Mouse (Mus musculus): ENCODE data around the gene Cd2bp2.
A peak's percentile ranks its signal among the peaks of the same experiment; 100 is the strongest.

The Cd2bp2 gene

DNA sequence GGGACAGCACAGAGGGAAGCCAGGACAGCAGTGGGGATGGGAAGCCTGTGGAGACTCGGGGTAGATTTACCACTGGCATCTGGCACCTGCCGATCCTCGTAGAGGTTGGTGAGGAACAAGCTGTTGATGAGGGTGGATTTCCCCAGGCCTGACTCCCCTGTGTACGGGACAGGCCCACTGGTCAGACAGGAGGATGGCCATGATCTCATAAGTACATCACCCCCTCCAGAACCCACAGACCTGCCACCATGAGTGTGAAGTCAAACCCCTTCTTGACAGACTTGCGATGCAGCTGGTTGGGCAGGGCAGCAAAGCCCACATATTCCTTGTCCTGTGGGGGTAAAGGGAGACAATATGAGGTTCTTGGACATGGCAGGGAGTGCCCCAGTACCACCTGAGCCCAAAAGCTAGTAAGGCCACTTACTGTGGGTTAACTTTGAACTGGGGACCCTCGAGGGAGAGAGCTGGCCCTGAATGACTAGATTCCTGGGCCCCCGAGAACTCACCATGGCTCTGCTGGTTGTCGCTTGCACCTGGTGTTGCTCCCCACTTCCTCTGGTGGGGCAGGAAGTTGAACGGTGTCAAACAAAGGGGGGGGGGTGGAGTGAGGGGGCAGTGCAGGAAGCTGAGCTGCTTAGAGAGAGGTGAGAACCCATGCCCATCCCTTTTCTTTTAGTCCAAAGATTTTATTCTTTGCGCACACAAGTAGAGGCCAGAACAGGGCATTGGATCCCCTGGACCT is 22.2 kb upstream of the Cd2bp2 start:
- no peak for DNase-seq (ENCODE audit: inconsistent ontology term)

DNA sequence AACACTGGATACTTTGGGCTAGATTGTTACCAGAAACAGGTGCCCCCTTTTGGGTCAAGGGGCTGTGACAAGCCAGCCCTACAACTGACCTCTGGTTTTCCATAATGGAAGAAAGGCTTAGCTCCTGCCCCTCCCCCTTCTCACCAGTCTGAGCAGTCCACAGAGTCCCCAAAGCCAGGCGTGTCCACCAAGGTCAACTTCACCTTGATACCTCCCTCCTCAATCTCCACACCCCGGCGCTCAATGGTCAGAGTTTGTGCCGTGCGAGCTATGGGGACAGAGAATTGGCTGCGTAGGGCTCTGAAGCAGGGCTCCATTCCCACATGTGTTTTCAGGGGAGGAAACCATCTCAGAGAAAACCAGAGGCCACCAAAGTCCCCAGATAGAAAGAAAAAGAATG is 21.6 kb upstream of the Cd2bp2 start:
- DNase-seq (ENCODE audit: inconsistent ontology term): no peak

DNA sequence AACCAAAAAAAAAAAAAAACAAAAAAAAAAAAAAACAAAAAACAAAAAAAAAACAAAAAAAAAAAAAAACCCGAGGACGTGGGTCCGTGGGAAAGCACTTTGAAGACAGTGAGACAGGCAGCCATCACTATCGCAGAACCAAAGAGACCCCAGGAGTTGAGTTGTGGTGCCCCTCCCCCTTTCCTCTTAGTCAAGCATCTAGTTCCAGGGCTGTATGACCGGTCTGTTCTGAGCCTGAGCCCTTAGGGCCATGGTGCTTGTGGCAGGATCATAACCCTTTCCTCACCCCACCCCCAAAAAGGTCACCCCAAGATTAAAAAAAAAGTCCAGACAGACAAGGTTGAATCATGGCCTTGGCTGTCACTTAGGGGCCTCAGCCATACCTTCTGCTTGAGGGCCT is 20.5 kb upstream of the Cd2bp2 start:
- DNase-seq (ENCODE audit: inconsistent ontology term): no peak

DNA sequence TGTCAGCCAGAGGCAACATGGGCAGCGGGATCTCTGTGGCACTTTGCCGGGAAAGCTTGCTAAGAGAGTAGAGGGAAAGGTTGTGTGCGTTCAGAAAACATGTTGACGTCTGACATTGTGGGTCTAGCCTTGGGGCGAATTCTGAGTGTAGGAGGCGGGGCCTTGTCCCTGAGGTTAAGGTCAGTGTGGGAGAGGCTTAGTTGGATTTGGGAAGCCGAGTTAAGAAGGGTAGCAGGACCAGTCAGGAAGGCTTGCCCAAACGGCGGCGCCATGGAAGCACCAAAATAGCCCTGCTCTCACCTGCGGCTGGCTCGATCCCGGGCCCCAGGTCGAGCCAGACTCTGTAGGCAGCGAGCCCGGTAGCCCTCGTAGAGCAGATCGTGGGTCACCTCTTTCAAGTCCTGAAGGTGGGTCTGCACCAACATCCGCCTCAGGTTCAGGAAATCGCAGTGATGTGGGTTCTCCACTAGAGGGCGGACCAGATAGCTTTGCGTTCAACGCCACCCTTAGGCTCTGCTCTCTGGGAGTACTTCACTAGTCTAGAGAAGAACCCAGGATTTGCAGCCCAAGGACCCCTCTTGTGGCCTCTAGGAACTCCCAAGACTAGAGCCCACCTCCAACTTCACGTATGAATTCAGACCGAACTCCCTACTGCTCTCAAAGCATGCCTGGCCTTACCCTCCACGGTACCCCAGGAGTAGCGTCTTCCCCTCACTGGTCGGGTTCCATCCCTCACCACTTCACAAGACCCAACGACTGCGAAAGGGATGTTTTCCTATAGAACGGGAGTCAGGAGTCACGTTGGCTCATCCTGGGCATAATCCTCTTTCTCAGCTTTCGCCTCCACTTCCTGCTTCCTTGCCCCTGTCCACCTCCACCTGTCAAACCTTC is 19.4 kb upstream of the Cd2bp2 start:
- DNase-seq (ENCODE audit: inconsistent ontology term): peak; percentile 44

DNA sequence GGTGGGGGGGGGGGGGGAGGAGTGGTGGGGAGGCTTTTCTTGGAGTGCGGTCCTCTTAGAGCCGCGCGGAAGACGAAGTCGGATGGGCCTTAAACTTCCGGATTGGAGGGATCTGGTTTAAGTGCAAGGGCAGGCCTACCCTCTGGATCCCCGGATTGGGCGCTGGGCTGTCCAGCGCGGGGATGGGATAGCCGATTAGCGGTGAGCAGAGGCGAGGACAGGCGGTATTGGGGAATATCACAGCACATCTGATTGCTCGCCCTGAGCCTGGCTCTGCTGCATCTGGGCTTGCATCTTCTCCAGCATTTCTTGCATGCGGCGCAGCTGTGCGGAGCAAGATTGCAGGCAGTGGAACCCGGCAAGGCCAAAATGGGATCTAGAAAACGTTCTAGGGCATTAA is 18.7 kb upstream of the Cd2bp2 start:
- no peak for DNase-seq (ENCODE audit: inconsistent ontology term)

GRCm38 (mm10) chr7:127213930-127214329 is 18.1 kb upstream of the Cd2bp2 start:
- DNase-seq (ENCODE audit: inconsistent ontology term): no peak

GRCm38 (mm10) chr7:127213485-127213884 is 17.6 kb upstream of the Cd2bp2 start:
- no peak for DNase-seq (ENCODE audit: inconsistent ontology term)

- DNase-seq (ENCODE audit: inconsistent ontology term): no peak
These were observed 16.8 kb upstream of the Cd2bp2 start for GRCm38 (mm10) chr7:127212432-127213250.

- no peak for DNase-seq (ENCODE audit: inconsistent ontology term)
These were observed 15.3 kb upstream of the Cd2bp2 start for GRCm38 (mm10) chr7:127211014-127211745.

DNA sequence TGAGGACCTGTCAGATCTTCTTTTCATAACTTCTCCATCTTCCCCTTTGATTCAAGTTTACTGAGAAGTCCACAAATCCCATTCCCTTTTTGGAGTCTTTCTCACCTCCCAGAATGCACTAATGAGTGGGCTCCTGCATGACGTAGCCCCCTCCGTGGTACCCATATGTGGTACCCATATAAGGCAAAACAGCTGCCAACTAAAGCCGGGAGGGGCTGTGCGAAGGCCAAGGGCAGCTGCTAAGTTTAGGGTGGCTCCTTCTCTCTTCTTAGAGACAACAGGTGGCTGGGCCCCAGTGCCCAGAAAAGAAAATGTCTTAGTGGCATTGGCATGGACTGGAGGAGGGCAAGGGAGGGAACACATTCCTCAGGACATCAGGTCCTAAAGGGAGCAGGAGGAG is 14.4 kb upstream of the Cd2bp2 start:
- DNase-seq (ENCODE audit: inconsistent ontology term): no peak

DNA sequence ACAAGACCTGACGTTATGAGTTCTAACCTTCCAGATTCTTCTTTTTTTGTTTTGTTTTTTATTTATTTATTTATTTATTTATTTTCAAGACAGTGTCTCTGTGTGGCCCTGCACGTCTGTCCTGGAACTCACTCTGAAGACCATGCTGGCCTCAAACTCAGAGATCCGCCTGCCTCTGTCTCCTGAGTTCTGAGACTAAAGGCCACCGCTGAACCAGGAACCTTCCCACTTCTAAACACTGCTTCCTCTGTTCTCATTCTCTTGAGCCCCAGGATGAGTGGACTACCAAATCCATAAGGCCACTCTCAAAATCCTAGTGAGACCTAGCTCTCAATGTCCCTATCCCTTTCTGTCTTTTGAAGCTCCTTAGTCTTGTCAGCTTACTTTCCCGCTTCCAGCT is 14.0 kb upstream of the Cd2bp2 start:
- no peak for DNase-seq (ENCODE audit: inconsistent ontology term)

DNA sequence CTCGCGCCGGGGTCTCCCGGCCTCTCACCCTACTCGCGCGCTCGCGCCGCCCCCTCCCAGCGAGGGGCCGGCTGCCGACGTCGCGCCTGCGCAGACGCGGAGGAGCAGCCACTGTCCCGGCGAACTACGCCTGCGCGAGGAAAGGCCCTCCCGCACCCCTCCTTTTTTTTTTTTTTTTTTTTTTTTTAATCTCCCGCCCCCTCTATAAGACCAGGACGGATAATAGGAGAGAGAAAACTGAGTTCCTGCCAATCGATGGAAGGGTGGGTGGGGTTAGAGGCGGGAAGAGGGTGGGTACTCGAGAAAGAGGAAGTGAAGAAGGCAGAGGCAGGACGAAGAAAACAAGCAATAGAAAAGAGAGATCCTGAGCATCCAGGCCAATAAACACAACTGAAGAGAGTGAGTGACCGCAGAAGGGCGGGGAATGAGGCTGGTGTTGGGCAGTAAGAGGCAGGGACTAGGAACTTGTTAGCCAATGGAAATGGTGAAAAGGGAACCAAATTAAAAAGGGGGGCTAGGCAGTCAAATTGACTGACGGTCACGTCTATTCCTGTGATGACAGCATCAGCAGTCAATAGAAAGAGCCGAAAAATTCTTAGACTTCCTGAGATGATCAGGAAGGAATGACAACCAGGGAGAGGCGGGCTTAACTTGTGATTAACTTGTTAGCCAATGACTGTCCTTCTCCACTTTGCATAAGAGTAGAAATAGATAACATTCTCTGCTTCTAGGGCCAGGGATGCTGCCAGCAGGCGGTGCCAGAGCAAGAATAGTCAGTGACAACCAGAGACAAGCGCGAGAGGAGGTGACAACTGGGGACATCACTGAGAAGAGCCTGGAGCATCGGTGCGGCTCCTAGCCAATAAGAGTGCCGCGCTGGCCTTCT is 12.9 kb upstream of the Cd2bp2 start, which contains the start of gene Mylpf:
Gene Mylpf, plus strand, starts transcription at position 338 of the 886 bp plus-strand sequence.
- peak; percentile 100 for DNase-seq (ENCODE audit: inconsistent ontology term)

- DNase-seq (ENCODE audit: inconsistent ontology term): no peak
These were observed 12.4 kb upstream of the Cd2bp2 start, which contains the start of gene Tbc1d10b for GRCm38 (mm10) chr7:127208295-127208552. Tbc1d10b (minus strand) TSS chr7:127208468.

GRCm38 (mm10) chr7:127207374-127208294 is 11.8 kb upstream of the Cd2bp2 start:
- no peak for DNase-seq (ENCODE audit: inconsistent ontology term)

DNA sequence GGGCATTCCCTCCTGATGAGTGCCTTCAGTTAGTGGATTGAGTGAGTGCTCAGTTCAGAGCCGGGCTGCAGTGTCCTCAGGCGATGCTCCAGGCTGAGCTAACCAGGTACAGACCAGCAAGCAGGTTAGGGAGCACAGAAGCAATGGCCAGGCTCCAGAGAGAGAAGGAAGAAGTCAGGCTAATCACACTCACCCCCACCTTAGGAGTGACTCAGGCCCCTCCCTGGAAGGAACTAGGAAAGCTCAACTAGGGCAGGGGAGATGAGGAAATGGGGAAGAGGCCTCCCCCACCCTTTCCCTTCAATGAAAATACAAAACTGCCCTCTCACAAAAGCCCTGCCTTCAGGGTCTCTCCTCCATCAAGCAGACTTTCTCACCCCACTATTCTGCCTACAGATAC is 10.8 kb upstream of the Cd2bp2 start:
- DNase-seq (ENCODE audit: inconsistent ontology term): no peak

GRCm38 (mm10) chr7:127196484-127196883 is 634 bp upstream of the Cd2bp2 start:
- no peak for DNase-seq (ENCODE audit: inconsistent ontology term)

GRCm38 (mm10) chr7:127194633-127195029 is 1.2 kb downstream of the Cd2bp2 start:
- no peak for DNase-seq (ENCODE audit: inconsistent ontology term)

DNA sequence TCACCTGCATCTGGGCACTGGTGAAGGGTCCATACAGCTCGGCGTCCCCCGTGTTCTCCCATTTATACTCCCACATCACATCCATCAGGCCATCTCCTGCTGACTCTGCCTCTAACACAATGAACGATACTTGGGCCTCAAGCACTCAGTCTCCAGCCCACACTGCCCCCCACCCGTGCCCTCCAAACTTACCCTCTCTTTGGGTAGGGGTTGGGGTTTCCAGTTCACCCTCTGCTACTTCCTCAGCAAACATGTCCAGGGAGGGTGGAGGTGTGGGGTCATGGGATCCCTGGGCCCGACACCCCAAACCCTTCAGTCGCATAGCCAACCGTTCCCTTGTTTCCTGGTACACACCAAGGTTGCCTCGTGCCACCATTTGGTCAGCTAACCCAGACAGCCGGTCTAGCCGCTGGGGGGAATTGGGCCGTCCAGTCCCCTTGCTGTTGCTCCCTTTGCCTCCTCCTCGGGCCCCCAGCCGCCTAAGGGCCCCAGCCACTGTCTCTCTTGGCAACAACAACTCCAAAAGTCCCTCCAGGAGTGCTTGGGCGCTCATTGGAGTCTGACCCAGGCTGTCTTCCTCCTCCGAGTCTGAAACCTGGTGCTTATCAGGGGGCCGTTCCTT is 1.7 kb downstream of the Cd2bp2 start:
- no peak for DNase-seq (ENCODE audit: inconsistent ontology term)

GRCm38 (mm10) chr7:127192989-127193388 is 2.9 kb downstream of the Cd2bp2 start:
- DNase-seq (ENCODE audit: inconsistent ontology term): no peak
